Mouse (Mus musculus) embryo, embryonic 9.5 days (tissue): ENCODE measurements around the gene Olfr592.
"Not testable (repeated sequence)": the region's sequence is repeated elsewhere in the genome, so short reads cannot be mapped to it uniquely, and the experiment has no call there.

Source experiments
- DNase-seq: peaks from one replicate; pipeline ENCODE4 v3.0.0-alpha.2; 2017; ENCODE audit errors: extremely low spot score

Olfr592 gene

GRCm38 (mm10) chr7:103184503-103184902 lies at the start of gene Olfr592:
Gene Olfr592 (plus strand): TSS chr7:103184803.
- DNase-seq, result not testable (repeated sequence)

DNA sequence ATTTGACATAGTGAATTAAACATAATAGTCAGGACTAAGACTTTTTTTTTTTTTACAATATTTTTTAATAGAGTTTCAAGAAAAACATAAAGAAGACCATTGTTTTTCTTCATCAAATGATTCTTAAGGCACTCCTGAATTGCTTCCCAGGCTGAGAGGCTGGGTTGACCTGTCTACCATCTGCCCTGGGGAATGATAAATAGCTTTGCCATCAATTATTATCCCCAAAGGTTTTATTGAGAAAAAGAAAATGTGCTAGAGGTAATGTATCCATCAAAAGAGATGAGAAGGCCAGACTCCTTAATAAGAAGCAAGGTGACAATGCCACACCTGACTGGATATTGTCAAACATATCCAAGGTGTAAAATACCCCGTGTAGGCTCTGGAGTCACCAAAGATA lies 44.0 kb upstream of the Olfr592 start, which contains the start of gene Olfr588-ps1:
TSS of gene Olfr588-ps1 (plus strand) at position 301 of the 400 bp plus-strand sequence.
- DNase-seq, result no peak

DNA sequence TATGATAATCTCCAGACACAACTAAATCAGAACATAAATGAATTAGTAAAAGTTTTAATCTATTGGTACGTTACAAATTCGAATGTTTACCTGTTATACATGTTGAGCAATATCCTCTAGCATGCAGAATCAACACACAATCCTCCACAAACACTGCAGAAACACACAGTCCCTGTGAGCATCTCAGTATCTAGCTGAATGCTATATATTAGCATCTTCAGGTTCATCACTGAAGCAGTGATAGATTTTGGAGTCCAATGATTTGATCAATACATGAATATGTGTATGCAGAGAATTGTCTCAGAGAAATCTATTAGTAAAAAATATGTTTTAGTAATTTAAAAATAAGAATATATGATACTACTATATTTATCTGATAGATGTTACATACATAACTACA lies 28.3 kb upstream of the Olfr592 start, which contains the start of gene Olfr589:
TSS of gene Olfr589 (minus strand) at position 101 of the 400 bp plus-strand sequence.
- no peak for DNase-seq

- no peak for DNase-seq
These were observed 14.9 kb upstream of the Olfr592 start for GRCm38 (mm10) chr7:103169697-103170096.

- DNase-seq, result no peak
These were observed 6.4 kb upstream of the Olfr592 start, which contains the start of gene Olfr591 for GRCm38 (mm10) chr7:103178240-103178639. Gene Olfr591 (minus strand): TSS chr7:103178340.

- DNase-seq, result no peak
These were observed 27.0 kb downstream of the Olfr592 start, which contains the start of gene Olfr593 for GRCm38 (mm10) chr7:103211562-103211961. Gene Olfr593 (plus strand): TSS chr7:103211862.

GRCm38 (mm10) chr7:103212050-103212449 lies 27.4 kb downstream of the Olfr592 start:
- DNase-seq, result not testable (repeated sequence)

DNA sequence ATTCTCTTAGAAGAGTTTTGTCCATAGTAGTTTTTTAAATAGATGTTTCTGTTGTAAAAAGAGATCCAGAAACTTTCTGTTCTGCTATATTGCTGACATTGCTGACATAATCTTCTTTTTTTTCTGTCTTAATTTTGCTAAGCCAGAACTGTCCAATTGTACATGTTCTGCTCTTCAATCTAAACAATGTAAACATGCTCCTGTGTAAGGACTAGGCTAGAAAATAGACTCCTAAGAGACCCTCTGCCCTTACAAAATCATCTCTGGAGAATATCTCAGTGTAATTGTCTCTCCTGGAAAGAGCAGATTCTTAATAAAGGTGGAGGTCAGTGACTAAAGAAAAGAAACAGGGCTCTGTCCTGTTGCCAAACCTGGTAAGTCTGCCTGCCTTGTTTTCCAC lies 32.1 kb downstream of the Olfr592 start, which contains the start of gene Olfr594:
TSS of gene Olfr594 (plus strand) at position 301 of the 400 bp plus-strand sequence.
- no peak for DNase-seq
